Mouse (Mus musculus) A20 (cell line): Measurements from ENCODE around the gene Tescl.
A peak's percentile ranks its signal among the peaks of the same experiment; 100 is the strongest.

ENCODE experiments used
- DNase-seq: peaks from one replicate; pipeline ENCODE4 v3.0.0-alpha.2; 2011; ENCODE audit warnings: low read depth, low spot score

Gene Tescl

GRCm38 (mm10) chr7:24363228-24363627 is 29.5 kb upstream of the Tescl start:
- DNase-seq = peak; percentile 68

DNA sequence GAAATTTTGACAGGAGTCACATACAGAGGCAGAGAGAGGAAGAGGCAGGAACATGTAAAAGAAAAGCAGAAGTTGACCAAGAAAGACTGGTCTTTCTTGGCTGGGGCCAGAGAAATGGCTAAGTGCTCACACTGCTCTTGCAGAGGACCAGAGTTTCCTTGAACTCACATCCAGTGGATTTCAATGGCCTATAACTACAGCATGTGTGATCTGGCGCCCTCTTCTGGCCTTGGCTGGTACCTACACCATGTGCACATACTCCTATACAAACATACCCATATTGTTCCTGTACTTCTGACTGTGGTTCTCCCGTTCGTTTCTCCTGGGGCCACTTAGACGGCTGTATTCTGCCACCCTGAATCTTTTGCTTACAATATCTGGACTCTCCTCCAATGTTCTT is 27.3 kb upstream of the Tescl start:
- DNase-seq = peak; percentile 19

GRCm38 (mm10) chr7:24359269-24359668 is 25.5 kb upstream of the Tescl start:
- peak; percentile 24 for DNase-seq

- no peak for DNase-seq
Observed at GRCm38 (mm10) chr7:24357899-24358298, 24.2 kb upstream of the Tescl start.

DNA sequence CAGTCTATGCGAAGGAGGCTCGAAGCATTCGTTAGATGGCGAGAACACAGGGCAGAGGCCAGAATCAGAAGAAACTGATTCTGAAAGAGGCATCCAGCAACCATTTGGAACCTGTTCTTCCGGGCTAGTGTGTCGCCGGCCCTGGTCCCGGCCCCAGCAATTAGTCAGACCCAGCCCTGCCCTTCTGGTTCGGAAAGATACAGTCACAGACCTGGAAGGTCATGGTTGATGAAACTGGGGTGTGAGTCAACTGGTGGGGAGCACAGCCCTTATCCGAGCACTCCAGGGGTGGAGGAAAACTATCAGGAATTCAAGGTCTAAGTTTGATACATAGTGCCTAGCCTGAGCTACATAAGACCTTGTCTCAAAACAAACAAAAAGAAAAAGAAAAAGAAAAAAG is 22.3 kb upstream of the Tescl start:
- no peak for DNase-seq

DNA sequence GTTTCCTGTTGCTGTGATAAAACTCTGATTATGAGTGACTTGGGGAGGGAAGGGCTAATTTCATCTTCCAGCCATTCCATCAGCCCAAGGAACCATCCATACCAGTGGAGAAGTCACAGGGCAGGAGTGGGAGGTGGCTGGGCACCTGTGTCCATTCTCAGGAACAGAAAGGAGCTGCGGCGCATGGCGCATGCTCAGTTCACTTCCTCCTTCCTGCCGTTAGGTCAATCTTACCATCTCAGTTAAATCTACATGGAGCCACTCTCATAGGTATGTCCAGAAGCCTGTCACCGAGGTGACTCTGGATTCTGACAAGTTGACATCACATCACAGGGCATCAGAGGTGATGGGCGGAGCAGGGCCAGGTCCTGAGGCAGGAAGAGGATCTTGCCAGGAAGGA is 21.9 kb upstream of the Tescl start:
- DNase-seq = no peak

DNA sequence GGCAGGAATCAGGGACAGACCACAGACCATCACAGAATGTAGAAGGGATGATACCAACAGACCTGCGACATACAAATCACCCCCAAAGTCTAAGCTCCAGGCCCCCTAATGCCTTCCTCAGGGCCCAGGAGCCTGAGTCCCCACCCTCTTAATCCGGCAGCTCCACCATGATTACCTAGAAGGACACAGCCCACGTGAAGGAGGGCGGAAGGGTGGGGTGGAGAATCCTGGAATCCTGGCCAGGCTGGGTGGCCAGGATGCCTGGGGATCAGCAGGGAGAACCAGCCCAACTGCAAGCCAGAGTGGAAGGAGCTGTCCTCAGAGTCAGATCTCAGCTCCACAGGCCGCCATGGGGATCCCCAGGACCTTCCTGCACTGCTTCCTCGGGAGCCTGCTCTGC is 15.2 kb upstream of the Tescl start, which contains the start of gene Lypd5:
Gene Lypd5 (plus strand): TSS at position 301 of the 400 bp plus-strand sequence.
- DNase-seq = no peak

- no peak for DNase-seq
Observed at GRCm38 (mm10) chr7:24346444-24346843, 12.7 kb upstream of the Tescl start.

GRCm38 (mm10) chr7:24343701-24344272 is 10.1 kb upstream of the Tescl start:
- no peak for DNase-seq

DNA sequence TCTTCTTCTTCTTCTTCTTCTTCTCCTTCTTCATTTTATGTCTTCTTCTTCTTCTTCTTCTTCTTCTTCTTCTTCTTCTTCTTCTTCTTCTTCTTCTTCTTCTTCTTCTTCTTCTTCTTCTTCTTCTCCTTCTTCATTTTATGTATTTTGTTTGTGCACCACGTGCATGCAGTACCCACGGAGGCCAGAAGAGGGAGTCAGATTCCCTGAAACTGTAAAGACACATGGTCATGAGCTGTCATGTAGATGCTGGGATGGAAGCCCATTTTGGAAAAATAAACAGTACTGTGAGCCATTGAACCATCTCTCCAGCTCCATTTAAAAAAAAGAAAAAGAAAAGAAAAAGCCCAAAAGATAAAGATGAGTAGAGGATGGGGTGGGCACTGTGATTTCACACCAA is 4.5 kb upstream of the Tescl start:
- no peak for DNase-seq

GRCm38 (mm10) chr7:24335699-24336309 is 2.1 kb upstream of the Tescl start:
- no peak for DNase-seq

- DNase-seq = no peak
Observed at GRCm38 (mm10) chr7:24327281-24327975, 6.3 kb downstream of the Tescl start.

DNA sequence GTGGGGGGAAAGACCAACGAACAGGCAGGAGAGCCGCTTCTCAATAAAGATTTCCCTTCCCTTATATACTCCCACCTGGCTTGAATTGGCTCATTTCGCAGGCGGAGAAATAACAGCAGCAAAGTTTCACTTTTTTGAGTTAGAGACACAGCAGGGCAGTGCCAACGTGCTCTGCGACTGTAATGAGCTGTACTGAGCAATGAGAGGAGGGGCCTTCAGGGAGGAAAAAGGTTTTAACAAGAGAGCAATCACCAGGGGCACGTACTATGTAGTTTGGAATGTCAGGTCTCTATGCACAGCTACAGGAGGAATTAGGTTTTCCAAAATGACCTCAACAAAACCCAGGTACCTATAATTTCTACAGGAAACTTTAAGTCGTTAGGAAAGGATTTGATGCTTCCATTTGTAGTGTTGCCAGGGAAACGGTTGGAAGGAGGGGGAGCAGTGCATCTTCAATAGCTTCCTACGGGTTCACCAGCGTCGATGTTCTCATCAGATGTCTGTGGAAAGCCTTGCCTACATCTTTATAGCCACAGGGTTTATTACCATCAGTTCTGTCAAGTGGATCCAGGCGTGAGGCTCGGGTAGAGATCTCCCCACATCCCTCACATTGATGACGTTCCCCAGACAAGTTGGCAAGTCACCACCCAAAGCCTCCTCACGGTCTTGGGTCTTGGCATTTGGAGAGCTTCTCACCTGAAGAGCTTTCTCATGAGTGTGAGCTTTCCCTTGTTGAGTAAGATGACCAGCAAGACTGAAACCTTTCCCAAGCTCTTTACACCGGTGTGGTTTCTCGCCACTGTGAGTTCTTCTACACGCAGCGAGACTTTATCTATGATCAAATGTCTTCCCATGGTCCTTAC is 7.2 kb downstream of the Tescl start:
- no peak for DNase-seq

DNA sequence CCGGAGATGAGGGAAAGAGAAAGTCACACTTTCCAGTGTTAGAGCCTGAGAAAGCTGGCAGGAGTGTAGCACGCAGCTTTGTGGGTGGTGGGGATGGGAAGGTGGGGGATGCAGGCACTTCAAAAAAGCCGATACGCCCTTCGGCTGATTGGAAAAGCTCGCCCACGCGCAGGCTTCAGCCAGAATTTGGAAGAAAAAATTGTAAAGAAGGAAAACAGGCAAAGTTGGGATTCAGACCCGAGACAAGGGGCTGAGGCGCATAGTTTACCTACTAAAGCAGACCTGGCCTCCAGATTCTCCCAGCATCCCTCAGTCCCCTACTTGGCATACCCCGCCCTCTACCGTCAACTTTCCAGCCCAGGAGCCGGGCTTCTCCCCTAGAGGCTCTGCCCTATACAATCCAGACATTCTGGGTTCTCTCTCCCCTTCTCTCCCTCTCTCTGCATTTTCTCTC is 8.0 kb downstream of the Tescl start:
- no peak for DNase-seq

- no peak for DNase-seq
Observed at GRCm38 (mm10) chr7:24325197-24325596, 8.5 kb downstream of the Tescl start.

GRCm38 (mm10) chr7:24322593-24322992 is 11.1 kb downstream of the Tescl start:
- DNase-seq = no peak

DNA sequence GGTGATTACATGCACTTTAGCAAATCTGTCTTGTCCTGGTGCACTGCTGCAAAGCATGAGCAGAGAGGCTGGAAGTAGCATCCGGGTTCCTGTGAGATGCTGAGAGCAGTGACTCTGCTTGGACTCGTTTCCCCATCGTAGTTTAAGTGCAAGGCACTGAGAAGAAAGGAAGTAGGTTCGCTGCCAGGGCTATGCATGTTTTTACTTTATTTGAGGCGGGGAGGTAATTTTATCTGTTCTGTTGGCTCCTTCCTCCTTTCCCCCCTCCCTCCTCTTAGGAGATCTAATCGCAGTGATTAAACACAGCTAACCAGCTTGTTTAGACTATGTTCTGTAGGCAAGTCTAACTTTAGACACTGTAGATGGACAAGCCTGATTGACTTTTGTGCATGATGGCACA is 14.8 kb downstream of the Tescl start:
- DNase-seq = peak; percentile 61

GRCm38 (mm10) chr7:24316567-24317092 is 17.1 kb downstream of the Tescl start, which contains the start of gene Zfp94:
Gene Zfp94, minus strand, starts transcription at chr7:24316666.
- peak; percentile 97 for DNase-seq

GRCm38 (mm10) chr7:24315726-24316566 is 17.8 kb downstream of the Tescl start:
- peak; percentile 53 for DNase-seq

- DNase-seq = no peak
Observed at GRCm38 (mm10) chr7:24300771-24301282, 32.9 kb downstream of the Tescl start, which contains the start of gene Zfp61. Gene Zfp61, minus strand, starts transcription at chr7:24301232.
